Mouse (Mus musculus) naive thymus-derived CD4-positive, alpha-beta T cell, adult 2 months (primary cell): Measurements from ENCODE around the gene Cped1.

Experiments
- DNase-seq: peaks from one replicate; pipeline ENCODE4 v3.0.0-alpha.2; 2011; ENCODE audit warnings: low read depth

Gene Cped1

GRCm38 (mm10) chr6:22293922-22294321, 308.2 kb downstream of the Cped1 start:
- DNase-seq = no peak

GRCm38 (mm10) chr6:22297028-22297427, 311.3 kb downstream of the Cped1 start:
- no peak for DNase-seq

- no peak for DNase-seq
Observed at GRCm38 (mm10) chr6:22298059-22298458, 312.3 kb downstream of the Cped1 start.
